Mouse (Mus musculus): ENCODE results near the gene Olfr658.

The Olfr658 gene

DNA sequence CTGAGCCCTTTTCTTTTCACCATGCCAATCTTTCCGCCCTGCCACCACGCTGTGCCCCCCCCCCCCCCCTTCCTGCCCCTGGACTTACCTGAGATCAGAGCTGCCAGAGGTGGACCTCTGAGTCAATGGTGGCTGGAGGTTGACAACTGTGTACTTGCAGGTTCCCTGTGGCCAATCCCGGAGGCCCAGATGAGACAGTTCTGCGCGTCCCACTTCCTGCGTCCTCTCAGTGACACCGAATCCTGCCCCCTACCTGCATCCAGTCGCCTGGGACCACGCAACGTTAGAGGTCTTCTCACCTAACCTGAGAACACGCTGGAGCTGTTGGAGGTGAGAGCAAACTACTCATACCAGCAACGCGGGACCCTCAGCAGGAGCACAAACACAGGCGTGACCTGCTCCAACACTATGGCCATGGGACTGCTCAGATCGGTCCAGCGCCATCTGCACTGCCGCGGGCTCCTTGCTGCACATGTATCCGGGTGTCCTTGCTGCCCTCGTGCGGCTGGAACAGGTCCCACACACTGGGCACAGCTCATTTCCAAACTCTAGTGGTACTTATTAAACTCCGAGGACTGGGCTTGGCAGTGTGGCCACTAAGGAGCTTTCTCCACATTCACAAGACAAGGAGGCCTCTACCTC, at the start of gene Olfr658:
TSS of gene Olfr658 (minus strand) at position 465 of the 642 bp plus-strand sequence.
- DNase-seq = peak; percentile 73

GRCm38 (mm10) chr7:104686201-104686600, 39.1 kb upstream of the Olfr658 start, which contains the start of gene Olfr661:
Olfr661 (plus strand) TSS chr7:104686501.
- no peak for DNase-seq

- DNase-seq = no peak
These were observed 19.3 kb upstream of the Olfr658 start, which contains the start of gene Olfr659 for GRCm38 (mm10) chr7:104666453-104666852. Olfr659 (plus strand) TSS chr7:104666753.

- DNase-seq = no peak
These were observed 22.6 kb downstream of the Olfr658 start, which contains the start of gene Olfr657 for GRCm38 (mm10) chr7:104624494-104624893. Olfr657 (plus strand) TSS chr7:104624794.

DNA sequence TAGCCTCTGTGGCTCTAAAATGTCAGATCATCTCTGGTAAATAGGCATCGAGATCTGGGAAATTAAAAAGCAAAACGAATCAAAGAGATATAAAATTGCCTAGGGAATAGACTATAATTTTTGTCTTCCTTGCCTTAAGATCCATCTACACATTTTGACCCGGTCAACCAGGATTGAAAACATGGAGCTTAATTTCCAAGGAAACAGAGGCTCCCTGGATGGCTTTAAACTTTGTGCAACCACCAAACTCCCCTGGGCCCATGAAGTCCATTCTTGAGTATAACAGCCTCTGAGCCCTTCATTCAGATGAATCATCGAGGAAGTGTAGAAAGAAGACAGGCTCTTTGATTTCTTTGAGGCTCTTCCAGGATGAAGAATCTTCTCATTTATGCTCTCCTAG, 33.5 kb downstream of the Olfr658 start, which contains the start of gene Olfr656:
TSS of gene Olfr656 (plus strand) at position 301 of the 400 bp plus-strand sequence.
- no peak for DNase-seq

- DNase-seq = no peak
These were observed 42.4 kb downstream of the Olfr658 start for GRCm38 (mm10) chr7:104604727-104605126.

GRCm38 (mm10) chr7:104603173-104603572, 43.9 kb downstream of the Olfr658 start:
- DNase-seq = peak; percentile 34

- DNase-seq = no peak
These were observed 45.4 kb downstream of the Olfr658 start, which contains the start of gene Olfr655 for GRCm38 (mm10) chr7:104601679-104602078. Olfr655 (minus strand) TSS chr7:104601779.

Measured in embryo, embryonic 11 days (tissue).